In genomic region chr6:116650406-116650805, GRCm38 (mm10) we compare ENCODE assay signal across 10 mouse cellular contexts. TPM values are rescaled to one million over a fixed set of nuclear protein-coding genes. Genes with fewer than 3 reads are reported as not detected.
DNase-seq lines count a peak whose midpoint lies in the region; ATAC-seq and TF ChIP-seq lines count a peak whose summit lies in the region.
"Had no signal": no experiment of that assay in that cellular context is flagged by ENCODE, and none has a peak within 500 bp of the region (broad histone marks: within the 10 kb centered on the region; RNA-seq: fewer than 3 reads in every experiment).

Gene Depp1 (plus strand): TSS chr6:116650609.

- H3K4me1 ChIP-seq in kidney, adult 2 months (ENCODE audit: control insufficient read depth, insufficient read depth, low read length), result peaks cover 5% of the 10 kb centered on the region
- H3K4me1 ChIP-seq in lung, embryonic 14.5 days (ENCODE audit: insufficient read depth), result no peaks in the 10 kb centered on the region
- H3K4me1 ChIP-seq in forebrain, embryonic 13.5 days, result no peaks in the 10 kb centered on the region

- intact Hi-C loops in gastrocnemius, adult 2 months (cut with DNase I), result loop anchor here (1.0 kb wide), 1 partner anchor 15 kb away; no protein-coding TSS in a partner anchor

- H3K27ac ChIP-seq in gastrocnemius, adult 2 months, result peak within 1 kb of the TSS; percentile 90
- peak within 1 kb of the TSS; percentile 34; the same call in 1 of the 2 replicates for H3K27ac ChIP-seq in kidney, adult 2 months (ENCODE audit: insufficient read depth, low read depth, low read length)
- H3K27ac ChIP-seq in lung, embryonic 14.5 days (ENCODE audit: low read depth), result peak within 1 kb of the TSS; percentile 44; the same call in 1 of the 2 replicates
- H3K27ac ChIP-seq in forebrain, embryonic 13.5 days, result no peak within 1 kb of the TSS
- H3K27ac ChIP-seq: macrophage had no signal

- 0 out of 2 replicates have a peak within 1 kb of the TSS, but pooled peaks have one; percentile 20 for H3K9ac ChIP-seq in lung, embryonic 14.5 days
- H3K9ac ChIP-seq in forebrain, embryonic 13.5 days, result no peak within 1 kb of the TSS

- WGBS in kidney, adult 2 months, result 6% methylated on average over 6 of the region's 6 CpGs
- 10% methylated on average over 6 of the region's 6 CpGs for WGBS in lung, embryonic 14.5 days
- WGBS in forebrain, embryonic 13.5 days, result 83% methylated on average over 6 of the region's 6 CpGs

- H3K27me3 ChIP-seq in kidney, adult 2 months (replicated peaks; ENCODE audit: control insufficient read depth, insufficient read depth, low read length), result no peaks in the 10 kb centered on the region
- no peaks in the 10 kb centered on the region for H3K27me3 ChIP-seq in lung, embryonic 14.5 days (ENCODE audit: insufficient read depth, low read length)
- H3K27me3 ChIP-seq in forebrain, embryonic 13.5 days, result no peaks in the 10 kb centered on the region
- H3K27me3 ChIP-seq: CH12.LX had no signal

- TF ChIP-seq CTCF in gastrocnemius, adult 2 months (IDR thresholded peaks at IDR 0.05), result no peak
- no peak for TF ChIP-seq CTCF in kidney, adult 2 months (conservative IDR thresholded peaks at IDR 0.05; ENCODE audit: insufficient read depth, insufficient read length, low read depth, low read length)
- no peak for TF ChIP-seq CTCF in lung, embryonic 14.5 days (IDR thresholded peaks at IDR 0.05; ENCODE audit: low read depth)

- TF ChIP-seq POLR2A in kidney, adult 2 months (IDR thresholded peaks at IDR 0.05; ENCODE audit: low read depth, low read length), result peak; percentile 72

- H3K9me3 ChIP-seq in lung, embryonic 14.5 days (ENCODE audit: low read depth, low read length), result no peaks in the 10 kb centered on the region
- H3K9me3 ChIP-seq in forebrain, embryonic 13.5 days (replicated peaks), result no peaks in the 10 kb centered on the region

- no peaks in the 10 kb centered on the region for H3K36me3 ChIP-seq in kidney, adult 2 months (ENCODE audit: control insufficient read depth, insufficient read depth, low read length)
- no peaks in the 10 kb centered on the region for H3K36me3 ChIP-seq in lung, embryonic 14.5 days (ENCODE audit: insufficient read depth)
- H3K36me3 ChIP-seq in forebrain, embryonic 13.5 days (ENCODE audit: poor library complexity, severe bottlenecking), result 0 out of 2 replicates have a peak, but pooled peaks cover 5% of the 10 kb centered on the region

- peak; percentile 72 for DNase-seq in gastrocnemius, adult 2 months
- no peak for DNase-seq in gastrocnemius, postnatal 10 days
- peak; percentile 89 for DNase-seq in heart, adult 8-10 months (ENCODE audit: low spot score)
- DNase-seq in kidney, adult 2 months, result peak; percentile 94
- peak; percentile 68 for DNase-seq in lung, embryonic 14.5 days
- no peak for DNase-seq in cerebellum, adult 11-12 months
- no peak for DNase-seq in c-Kit-positive CD71-positive TER-119-positive erythroid progenitor cells, embryonic 14.5 days (ENCODE audit: low spot score)

- peak within 1 kb of the TSS; percentile 43 for H3K4me2 ChIP-seq in lung, embryonic 14.5 days
- no peak within 1 kb of the TSS for H3K4me2 ChIP-seq in forebrain, embryonic 13.5 days

- peak within 1 kb of the TSS; percentile 74 for H3K4me3 ChIP-seq in gastrocnemius, adult 2 months
- peak within 1 kb of the TSS; percentile 60 for H3K4me3 ChIP-seq in kidney, adult 2 months (ENCODE audit: insufficient read depth, low read depth, low read length)
- peak within 1 kb of the TSS; percentile 17; the same call in 1 of the 2 replicates for H3K4me3 ChIP-seq in lung, embryonic 14.5 days (ENCODE audit: low read depth, low read length)
- no peak within 1 kb of the TSS for H3K4me3 ChIP-seq in forebrain, embryonic 13.5 days

- ATAC-seq in lung, embryonic 14.5 days (ENCODE audit: insufficient read depth), result peak; percentile 90
- no peak for ATAC-seq in forebrain, embryonic 13.5 days

RNA-seq across cellular contexts. Expression of gene Depp1, which starts in this region (rescaled TPM):
- total RNA-seq in gastrocnemius, adult 2 months (2021), result 10 to 100 TPM in 1 of 2 experiments, 1 to 10 TPM in 1; 6.2 to 24.0 TPM
- total RNA-seq in gastrocnemius, postnatal 10 days (2021), result 10 to 100 TPM in 1 of 2 experiments, 1 to 10 TPM in 1; 6.2 to 28.1 TPM
- 10 to 100 TPM; 32.2 to 58.5 (median 41.2) TPM for total RNA-seq in heart, adult 8-10 months (2022)
- 14.3 and 17.8 TPM in 2 replicates for polyA plus RNA-seq in kidney, adult 2 months (2012; rRNA removed)
- polyA plus RNA-seq in lung, embryonic 14.5 days (2014; fragmentation: Nextera tagmentation; extraction: Ambion mirVana), result 23.5 and 24.0 TPM in 2 replicates
- 3.9 and 4.1 TPM in 2 replicates for polyA plus RNA-seq in forebrain, embryonic 13.5 days (2015; fragmentation: Nextera tagmentation; extraction: Ambion mirVana)

Comparison
In these comparisons a context has a peak if more than half of its experiments do, and no peak if none do; other contexts are left out.
1. DNase-seq: peak in gastrocnemius, adult 2 months (single experiment), heart, adult 8-10 months (single experiment), kidney, adult 2 months (single experiment) and lung, embryonic 14.5 days (single experiment); none in gastrocnemius, postnatal 10 days (single experiment), cerebellum, adult 11-12 months (single experiment) and c-Kit-positive CD71-positive TER-119-positive erythroid progenitor cells, embryonic 14.5 days (single experiment).